7 mouse cellular contexts compared by ENCODE assay signal in the genomic region with DNA sequence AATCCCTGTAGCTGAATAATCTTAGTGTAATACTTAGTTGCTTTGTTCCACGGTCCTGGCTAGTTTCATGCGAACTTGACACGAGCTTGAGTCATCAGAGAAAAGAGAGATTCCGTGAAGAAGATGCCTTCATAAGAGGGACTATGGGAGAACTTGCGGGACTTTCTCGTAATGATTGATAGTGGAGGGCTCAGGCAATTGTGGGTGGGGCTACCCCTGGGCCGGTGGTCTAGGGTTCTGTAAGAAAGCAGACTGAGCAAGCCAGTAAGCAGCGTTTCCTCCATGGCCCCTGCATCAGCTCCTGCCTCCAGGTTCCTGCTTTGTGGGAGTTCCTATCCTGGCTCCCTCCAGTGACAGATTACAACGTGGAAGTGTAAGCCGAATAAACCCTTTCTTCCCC. TPM values are rescaled to one million over a fixed set of nuclear protein-coding genes. Genes with fewer than 3 reads are reported as not detected.
DNase-seq lines count a peak whose midpoint lies in the region; ATAC-seq and TF ChIP-seq lines count a peak whose summit lies in the region.

No protein-coding gene starts in this region.

- H3K9ac ChIP-seq in embryonic facial prominence, embryonic 15.5 days = no peak overlapping the region
- no peak overlapping the region for H3K9ac ChIP-seq in hindbrain, postnatal 0 days (replicated peaks; ENCODE audit: low read length)

- H3K79me2 ChIP-seq in myocyte (ENCODE audit: control insufficient read depth, insufficient read depth) = no peaks in the 10 kb centered on the region

- peak; percentile 43 for DNase-seq in layer of hippocampus, adult 9-11 months
- no peak for DNase-seq in layer of hippocampus, adult 8-10 months (ENCODE audit: low spot score in 2 of 2)
- no peak for DNase-seq in hindbrain, postnatal 0 days (ENCODE audit: low spot score)
- DNase-seq in urinary bladder, postnatal 14 days (ENCODE audit: low spot score) = no peak
- no peak for DNase-seq in left cerebral cortex, postnatal 4 days

- H3K4me2 ChIP-seq in embryonic facial prominence, embryonic 15.5 days (replicated peaks) = peak overlapping the region; percentile 65
- peak overlapping the region; percentile 79 for H3K4me2 ChIP-seq in hindbrain, postnatal 0 days (ENCODE audit: low read depth, low read length)
- H3K4me2 ChIP-seq in myocyte (ENCODE audit: low read depth) = peak overlapping the region; percentile 97

- ATAC-seq in embryonic facial prominence, embryonic 15.5 days (ENCODE audit: insufficient number of reproducible peaks, low FRiP score, low TSS enrichment, low read depth) = no peak
- no peak for ATAC-seq in hindbrain, postnatal 0 days

- TF ChIP-seq POLR2A in myocyte (IDR thresholded peaks at IDR 0.05; ENCODE audit: insufficient read length, low read depth) = no peak

- no peaks in the 10 kb centered on the region for H3K9me3 ChIP-seq in embryonic facial prominence, embryonic 15.5 days (replicated peaks)
- H3K9me3 ChIP-seq in hindbrain, postnatal 0 days (ENCODE audit: low read length) = no peaks in the 10 kb centered on the region

- 0 out of 2 replicates have a peak overlapping the region, but pooled peaks have one; percentile 51 for H3K27ac ChIP-seq in embryonic facial prominence, embryonic 15.5 days (replicated peaks)
- no peak overlapping the region for H3K27ac ChIP-seq in hindbrain, postnatal 0 days

- H3K4me3 ChIP-seq in embryonic facial prominence, embryonic 15.5 days (replicated peaks) = 0 out of 2 replicates have a peak overlapping the region, but pooled peaks have one; percentile 66
- no peak overlapping the region for H3K4me3 ChIP-seq in hindbrain, postnatal 0 days (ENCODE audit: low read length)
- H3K4me3 ChIP-seq in myocyte = peak overlapping the region; percentile 56

- WGBS in embryonic facial prominence, embryonic 15.5 days = 26% methylated on average over 10 of the region's 10 CpGs
- WGBS in hindbrain, postnatal 0 days = 25% methylated on average over 10 of the region's 10 CpGs

- H3K36me3 ChIP-seq in embryonic facial prominence, embryonic 15.5 days = 0 out of 2 replicates have a peak, but pooled peaks cover 4% of the 10 kb centered on the region
- H3K36me3 ChIP-seq in hindbrain, postnatal 0 days (ENCODE audit: insufficient read depth, low read length) = no peaks in the 10 kb centered on the region
- H3K36me3 ChIP-seq in myocyte (ENCODE audit: control insufficient read depth, insufficient read depth) = no peaks in the 10 kb centered on the region

- H3ac ChIP-seq in myocyte (ENCODE audit: control insufficient read depth, insufficient read length) = no peak overlapping the region

- H3K27me3 ChIP-seq in embryonic facial prominence, embryonic 15.5 days = no peaks in the 10 kb centered on the region
- no peaks in the 10 kb centered on the region for H3K27me3 ChIP-seq in hindbrain, postnatal 0 days (ENCODE audit: insufficient read depth, low read length)
- no peaks in the 10 kb centered on the region for H3K27me3 ChIP-seq in myocyte (ENCODE audit: control insufficient read depth, insufficient read depth, insufficient read length)

- intact Hi-C loops in left cerebral cortex, postnatal 4 days (cut with DNase I) = loop anchor here (5.0 kb wide), 2 partner anchors 97 to 162 kb away; no protein-coding TSS in a partner anchor

- peaks cover 7% of the 10 kb centered on the region for H3K4me1 ChIP-seq in embryonic facial prominence, embryonic 15.5 days
- H3K4me1 ChIP-seq in hindbrain, postnatal 0 days (ENCODE audit: insufficient read depth, low read length) = peaks cover 4% of the 10 kb centered on the region; the same call in 1 of the 2 replicates

- no peak for TF ChIP-seq CTCF in hindbrain, postnatal 0 days (IDR thresholded peaks at IDR 0.05; ENCODE audit: low read depth)

TF ChIP-seq in myocyte, 11 proteins besides CTCF, POLR2A, EP300 and RAD21:
- TF ChIP-seq REST (IDR thresholded peaks at IDR 0.05; ENCODE audit: insufficient read depth, insufficient read length) (no peak), MYOG (IDR thresholded peaks at IDR 0.05; ENCODE audit: control insufficient read depth in 1 of 3, insufficient read depth in 1 of 3, insufficient read length in 2 of 3, low read depth in 2 of 3) (no peak), SRF (IDR thresholded peaks at IDR 0.05; ENCODE audit: control insufficient read depth, insufficient read length, low read depth) (no peak)

RNA-seq across cellular contexts. Expression of a gene that starts 0.8 kb away (rescaled TPM):
- total RNA-seq in layer of hippocampus, adult 8-10 months (2022) = 10 to 100 TPM in 2 of 4 experiments, 1 to 10 TPM in 2; 8.7 to 11.2 (median 9.8) TPM
- polyA plus RNA-seq in embryonic facial prominence, embryonic 15.5 days (2015; fragmentation: Nextera tagmentation; extraction: Ambion mirVana) = 3.6 and 3.7 TPM in 2 replicates
- total RNA-seq in hindbrain, postnatal 0 days (2014; rRNA removed) = 6.7 and 15.3 TPM in 2 replicates
- 1.8 and 1.9 TPM in 2 replicates for polyA plus RNA-seq in hindbrain, postnatal 0 days (2015; fragmentation: Nextera tagmentation; extraction: Ambion mirVana)
- polyA plus RNA-seq in myocyte (2012; fragmentation: generic; extraction: Trizol) = 2.8 TPM
- total RNA-seq in left cerebral cortex, postnatal 4 days (2021) = 1 to 10 TPM; 7.5 to 9.5 TPM

RNA-seq across cellular contexts. Expression of a gene that starts 7.7 kb away (rescaled TPM):
- 1 to 10 TPM in 3 of 4 experiments, under 1 TPM in 1; 0.80 to 4.9 (median 2.7) TPM for total RNA-seq in layer of hippocampus, adult 8-10 months (2022)
- 0.45 and 0.71 TPM in 2 replicates for polyA plus RNA-seq in embryonic facial prominence, embryonic 15.5 days (2015; fragmentation: Nextera tagmentation; extraction: Ambion mirVana)
- 1.0 and 1.2 TPM in 2 replicates for total RNA-seq in hindbrain, postnatal 0 days (2014; rRNA removed)
- polyA plus RNA-seq in hindbrain, postnatal 0 days (2015; fragmentation: Nextera tagmentation; extraction: Ambion mirVana) = 0.89 and 1.4 TPM in 2 replicates
- not detected for polyA plus RNA-seq in myocyte (2012; fragmentation: generic; extraction: Trizol)
- 1 to 10 TPM; 1.2 to 1.4 TPM for total RNA-seq in left cerebral cortex, postnatal 4 days (2021)

RNA-seq across cellular contexts. Expression of a gene that starts 43.8 kb away (rescaled TPM):
- total RNA-seq in layer of hippocampus, adult 8-10 months (2022) = 10 to 100 TPM; 87.3 to 94.0 (median 91.6) TPM
- 61.5 and 62.2 TPM in 2 replicates for polyA plus RNA-seq in embryonic facial prominence, embryonic 15.5 days (2015; fragmentation: Nextera tagmentation; extraction: Ambion mirVana)
- 103 and 125 TPM in 2 replicates for total RNA-seq in hindbrain, postnatal 0 days (2014; rRNA removed)
- 46.1 and 50.7 TPM in 2 replicates for polyA plus RNA-seq in hindbrain, postnatal 0 days (2015; fragmentation: Nextera tagmentation; extraction: Ambion mirVana)
- 100 TPM for polyA plus RNA-seq in myocyte (2012; fragmentation: generic; extraction: Trizol)
- 10 to 100 TPM; 90.7 to 95.1 TPM for total RNA-seq in left cerebral cortex, postnatal 4 days (2021)
